Mouse (Mus musculus) limb, embryonic 12.5 days (tissue): ENCODE measurements at regions not wholly inside any gene's neighbourhood (a gene's known extent, or its start where the extent isn't known, plus 50 kb on each side); places are given as distances from the start of the nearest gene placed in this dataset.
A peak's percentile ranks its signal among the peaks of the same experiment; 100 is the strongest.

Experiments
- ATAC-seq: fragments of 200-750 bp; cut with Nextera tagmentation; 2 replicates; pipeline ENCODE4 v1.8.0; 2017; ENCODE audit warnings: low read depth, moderate TSS enrichment; ENCODE audit not compliant: insufficient number of reproducible peaks, insufficient read depth, low FRiP score, low TSS enrichment
- H3K27ac ChIP-seq: fragments of 300-500 bp; sonication (generic); 2 replicates; pipeline ENCODE4 v1.5.1; 2016; ENCODE audit warnings: mild to moderate bottlenecking, moderate library complexity
- H3K27me3 ChIP-seq: fragments of 300-500 bp; sonication (generic); 2 replicates; pipeline ENCODE4 v1.6.1; 2016; ENCODE audit warnings: mild to moderate bottlenecking, moderate library complexity
- H3K36me3 ChIP-seq: fragments of 300-500 bp; sonication (generic); 2 replicates; pipeline ENCODE4 v1.6.1; 2016; ENCODE audit warnings: mild to moderate bottlenecking, moderate library complexity
- H3K4me1 ChIP-seq: fragments of 300-500 bp; sonication (generic); replicated peaks from 2 replicates; pipeline ENCODE4 v1.6.1; 2016
- H3K4me2 ChIP-seq: fragments of 300-500 bp; sonication (generic); 2 replicates; pipeline ENCODE4 v1.6.1; 2016; ENCODE audit warnings: mild to moderate bottlenecking, moderate library complexity
- H3K4me3 ChIP-seq: fragments of 300-500 bp; sonication (generic); replicated peaks from 2 replicates; pipeline ENCODE4 v1.5.1; 2016; ENCODE audit warnings: mild to moderate bottlenecking
- H3K9ac ChIP-seq: fragments of 300-500 bp; sonication (generic); replicated peaks from 2 replicates; pipeline ENCODE4 v1.6.1; 2016; ENCODE audit warnings: mild to moderate bottlenecking, moderate library complexity
- H3K9me3 ChIP-seq: fragments of 300-500 bp; sonication (generic); 2 replicates; pipeline ENCODE4 v1.6.1; 2016; ENCODE audit warnings: mild to moderate bottlenecking, moderate library complexity
- WGBS: fragments of 180-500 bp; shearing (Covaris S2); methylation state at CpG from one replicate; pipeline ENCODE4 v1.1.7; 2016; 5-methylcytosine and 5-hydroxymethylcytosine counted together

DNA sequence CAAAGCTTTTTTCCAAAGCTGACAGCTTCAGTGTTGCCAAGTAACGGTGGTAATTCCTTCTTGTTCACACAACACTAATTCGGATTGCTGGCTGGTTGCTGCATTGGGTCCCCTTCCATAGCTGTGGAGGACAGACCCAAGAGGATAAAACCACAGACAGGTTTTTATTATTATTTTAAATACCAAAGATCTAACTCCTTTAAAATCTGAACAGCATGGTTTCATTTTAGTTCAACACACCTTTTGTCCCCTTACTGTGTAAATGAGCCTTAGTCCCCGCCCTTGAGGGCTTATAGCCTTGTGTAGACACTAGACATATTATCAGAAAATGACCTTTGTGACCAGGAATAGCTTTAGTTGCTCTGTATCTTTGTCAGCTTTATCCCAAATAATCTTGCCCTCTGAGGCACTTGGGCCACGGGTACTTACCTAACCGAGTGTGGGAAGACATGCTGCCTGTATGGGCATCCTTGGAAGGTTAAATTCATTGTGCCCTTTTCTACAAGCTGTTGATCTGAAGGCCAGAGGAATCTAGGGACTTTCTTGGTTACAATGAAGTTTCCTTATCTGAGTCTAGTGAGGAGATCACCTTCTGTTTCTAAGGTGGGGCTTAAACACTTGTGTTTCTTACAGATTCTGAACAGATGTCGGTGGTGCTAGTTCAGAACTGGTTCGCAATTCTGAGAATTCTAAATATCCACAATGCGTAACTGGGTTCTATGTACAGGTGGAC, 99.6 kb downstream of the Rnd3 start:
- no peak for ATAC-seq
- 76% methylated on average over 8 of the region's 8 CpGs for WGBS
- Histone ChIP-seq H3K27ac (no peak overlapping the region), H3K36me3 (no peaks in the 10 kb centered on the region), H3K4me3 (no peak overlapping the region), H3K9me3 (no peaks in the 10 kb centered on the region), H3K27me3 (no peaks in the 10 kb centered on the region), H3K4me2 (no peak overlapping the region), H3K4me1 (peaks cover 6% of the 10 kb centered on the region; the same call in 1 of the 2 replicates), H3K9ac (no peak overlapping the region)

DNA sequence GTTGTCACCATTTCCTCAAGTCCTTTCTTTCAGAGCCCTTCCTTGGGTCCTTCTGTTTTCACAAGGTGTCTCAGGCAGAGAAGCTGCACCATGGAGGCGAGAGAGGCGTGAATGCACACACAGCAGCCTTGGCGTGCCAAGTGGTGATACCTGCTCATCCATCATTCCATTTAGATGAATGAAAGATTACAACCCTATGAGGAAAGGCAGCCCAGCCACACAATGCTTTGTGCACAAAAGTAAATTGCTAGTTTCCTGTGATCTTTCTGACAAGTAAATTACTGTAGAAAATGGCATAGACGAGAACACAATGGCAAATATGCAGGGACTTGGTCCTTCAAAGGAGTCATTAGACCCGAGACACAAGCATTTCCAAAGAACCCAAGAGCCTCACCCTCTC, 101.4 kb downstream of the Rnd3 start:
- no peaks in the 10 kb centered on the region for H3K9me3 ChIP-seq

DNA sequence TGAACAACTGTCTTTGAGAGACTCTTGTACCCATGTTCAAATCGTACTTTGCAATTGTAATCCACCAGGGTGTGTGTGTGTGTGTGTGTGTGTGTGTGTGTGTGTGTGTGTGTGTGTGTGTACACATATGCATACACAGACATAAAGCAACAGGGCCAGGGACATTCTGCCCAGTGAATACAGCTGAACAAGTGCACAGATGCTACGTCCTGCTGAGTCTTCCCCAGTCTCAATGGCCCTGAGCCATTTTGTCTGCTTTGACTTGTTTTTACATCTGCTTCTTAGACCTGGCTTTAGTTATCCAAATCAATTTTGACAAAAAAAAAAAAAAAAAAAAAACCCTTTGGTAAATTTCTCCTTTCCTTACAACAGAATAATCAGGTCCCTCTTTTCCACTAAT, 103.3 kb downstream of the Rnd3 start:
- Histone ChIP-seq H3K4me1 (peaks cover 6% of the 10 kb centered on the region; the same call in 1 of the 2 replicates), H3K36me3 (no peaks in the 10 kb centered on the region), H3K4me3 (no peak overlapping the region), H3K27ac (no peak overlapping the region), H3K9ac (no peak overlapping the region), H3K4me2 (no peak overlapping the region), H3K9me3 (no peaks in the 10 kb centered on the region), H3K27me3 (no peaks in the 10 kb centered on the region)
- WGBS: 73% methylated on average over 2 of the region's 2 CpGs
- ATAC-seq: no peak

More for the DNA sequence above, 101.4 kb downstream of the Rnd3 start:
- peaks cover 6% of the 10 kb centered on the region; the same call in 1 of the 2 replicates for H3K4me1 ChIP-seq
- H3K27me3 ChIP-seq: no peaks in the 10 kb centered on the region
- no peak for ATAC-seq
- no peak overlapping the region for H3K27ac ChIP-seq
- 69% methylated on average over 5 of the region's 5 CpGs for WGBS
- no peak overlapping the region for H3K4me3 ChIP-seq
- H3K36me3 ChIP-seq: no peaks in the 10 kb centered on the region
- no peak overlapping the region for H3K4me2 ChIP-seq
- H3K9ac ChIP-seq: no peak overlapping the region

DNA sequence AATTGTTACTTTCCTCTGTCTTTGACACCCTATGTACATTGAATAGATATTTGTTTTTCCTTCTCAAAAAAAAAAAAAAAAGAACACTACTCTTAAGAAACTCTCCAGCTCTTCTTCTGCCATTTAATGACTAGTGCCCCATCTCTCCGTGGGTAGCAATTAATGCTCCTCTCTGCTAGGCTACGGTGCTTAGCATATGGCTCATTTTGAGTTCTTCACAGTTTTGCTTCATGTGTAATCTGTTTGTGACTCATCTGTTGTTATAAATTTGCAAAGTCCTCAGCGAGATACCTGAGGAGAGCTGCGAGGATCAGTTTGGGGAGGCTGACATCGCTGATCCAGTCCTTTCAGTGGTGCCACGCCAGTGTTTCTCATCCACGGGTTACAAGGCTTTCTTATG, 107.8 kb downstream of the Rnd3 start:
- WGBS: 52% methylated on average over 7 of the region's 7 CpGs
- no peak for ATAC-seq

DNA sequence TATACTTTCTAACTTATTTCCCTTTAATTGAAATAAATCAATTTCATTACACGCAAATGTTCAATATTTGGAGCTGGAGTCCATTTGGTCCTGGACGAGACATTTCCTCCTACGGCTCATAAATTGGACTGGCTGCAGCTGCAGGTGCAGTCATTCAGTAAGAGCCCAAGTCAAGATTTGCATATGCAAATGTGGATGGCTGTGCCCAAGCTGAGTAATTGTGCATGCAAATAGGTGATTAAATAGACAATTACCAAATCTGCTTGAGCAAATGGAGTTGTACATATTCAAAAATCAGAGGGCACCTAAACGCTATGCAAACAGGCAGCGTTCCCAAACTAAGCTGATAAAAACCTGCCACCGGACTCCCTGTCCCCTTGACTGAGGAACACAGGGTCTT, 110.2 kb downstream of the Rnd3 start:
- Histone ChIP-seq H3K27ac (no peak overlapping the region), H3K27me3 (no peaks in the 10 kb centered on the region), H3K4me3 (no peak overlapping the region), H3K4me2 (no peak overlapping the region), H3K9ac (no peak overlapping the region), H3K36me3 (no peaks in the 10 kb centered on the region), H3K4me1 (0 out of 2 replicates have a peak, but pooled peaks cover 3% of the 10 kb centered on the region), H3K9me3 (no peaks in the 10 kb centered on the region)
- WGBS: 72% methylated on average over 6 of the region's 6 CpGs
- no peak for ATAC-seq

More for the DNA sequence above, 107.8 kb downstream of the Rnd3 start:
- no peaks in the 10 kb centered on the region for H3K9me3 ChIP-seq
- H3K27ac ChIP-seq: no peak overlapping the region
- H3K4me3 ChIP-seq: no peak overlapping the region
- 0 out of 2 replicates have a peak, but pooled peaks cover 3% of the 10 kb centered on the region for H3K4me1 ChIP-seq
- no peak overlapping the region for H3K4me2 ChIP-seq
- no peaks in the 10 kb centered on the region for H3K27me3 ChIP-seq
- H3K36me3 ChIP-seq: no peaks in the 10 kb centered on the region
- H3K9ac ChIP-seq: no peak overlapping the region

DNA sequence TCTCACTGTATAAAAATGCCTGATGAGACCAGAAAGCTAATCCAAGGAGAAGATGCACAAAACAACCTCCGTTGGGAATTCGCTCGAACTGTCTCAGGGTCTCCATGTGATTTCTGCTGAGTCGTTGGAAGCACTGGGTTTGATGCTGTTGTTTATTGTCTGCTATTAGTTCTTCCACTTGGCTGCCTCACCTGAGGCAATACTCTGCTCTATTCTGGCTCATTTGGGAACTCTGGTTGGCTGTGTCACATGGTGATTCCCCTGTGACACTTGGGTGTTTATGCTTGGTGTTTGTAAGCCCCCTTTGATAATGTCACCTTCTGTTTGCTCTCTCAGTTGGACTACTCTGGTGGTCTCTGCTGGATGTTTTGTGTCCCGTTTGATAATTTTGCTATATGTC, 111.9 kb downstream of the Rnd3 start:
- Histone ChIP-seq H3K9me3 (no peaks in the 10 kb centered on the region), H3K4me2 (no peak overlapping the region), H3K4me1 (0 out of 2 replicates have a peak, but pooled peaks cover 3% of the 10 kb centered on the region), H3K4me3 (no peak overlapping the region), H3K27me3 (no peaks in the 10 kb centered on the region), H3K9ac (no peak overlapping the region), H3K36me3 (no peaks in the 10 kb centered on the region), H3K27ac (no peak overlapping the region)
- WGBS: 76% methylated on average over 5 of the region's 5 CpGs
- ATAC-seq: no peak

DNA sequence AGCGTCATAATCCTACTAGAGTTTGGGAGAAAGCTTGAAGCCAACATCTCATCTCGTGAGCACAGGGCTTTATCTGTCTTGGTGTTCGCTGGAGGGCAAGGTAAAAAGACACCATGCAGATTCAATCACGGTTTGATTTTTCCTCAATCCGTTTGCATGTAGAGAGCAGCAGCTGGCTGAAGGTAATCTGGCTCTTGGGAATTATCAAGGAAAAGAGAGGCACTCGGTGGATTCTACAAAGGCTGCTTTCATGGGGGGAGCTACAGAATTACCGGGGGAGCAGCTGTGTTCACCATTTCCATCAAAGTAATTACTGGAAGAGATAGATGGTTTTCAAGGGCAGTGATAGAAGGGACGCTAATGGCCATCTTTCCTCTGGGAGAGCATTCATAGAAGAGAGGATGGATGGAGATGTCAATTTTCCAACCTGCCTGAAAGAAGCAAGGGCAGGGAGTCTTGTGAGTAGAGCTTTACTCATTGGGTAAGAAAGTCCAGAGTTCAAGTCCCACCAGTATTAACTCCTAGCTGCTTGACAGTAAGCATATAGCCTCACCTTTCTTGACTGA, 112.6 kb downstream of the Rnd3 start:
- Histone ChIP-seq H3K9ac (no peak overlapping the region), H3K27ac (no peak overlapping the region), H3K4me3 (no peak overlapping the region), H3K9me3 (no peaks in the 10 kb centered on the region), H3K4me2 (no peak overlapping the region), H3K36me3 (no peaks in the 10 kb centered on the region), H3K27me3 (no peaks in the 10 kb centered on the region), H3K4me1 (0 out of 2 replicates have a peak, but pooled peaks cover 3% of the 10 kb centered on the region)
- ATAC-seq: no peak
- WGBS: 76% methylated on average over 8 of the region's 8 CpGs

DNA sequence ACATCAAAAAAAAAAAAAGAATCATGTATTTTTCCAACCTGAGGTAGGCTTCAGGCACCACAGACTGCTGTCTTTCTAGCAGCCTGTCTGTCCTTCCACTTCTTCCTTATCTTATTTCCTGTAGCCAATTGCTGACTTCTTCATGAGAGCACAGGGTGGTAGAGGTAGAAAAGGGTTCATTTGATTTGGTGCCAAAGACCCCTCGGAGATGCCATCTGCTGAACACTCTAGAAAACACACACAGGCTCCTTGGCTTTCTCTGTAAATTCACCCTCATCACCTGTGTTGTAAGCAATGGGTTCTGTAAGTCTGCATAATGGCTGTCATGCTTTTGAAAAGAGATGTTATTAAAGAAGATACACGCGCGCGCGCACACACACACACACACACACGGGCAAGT, 115.0 kb downstream of the Rnd3 start:
- H3K4me2 ChIP-seq: no peak overlapping the region
- ATAC-seq: no peak
- 94% methylated on average over 7 of the region's 7 CpGs for WGBS
- no peak overlapping the region for H3K4me3 ChIP-seq
- no peaks in the 10 kb centered on the region for H3K9me3 ChIP-seq
- H3K36me3 ChIP-seq: no peaks in the 10 kb centered on the region
- H3K27ac ChIP-seq: no peak overlapping the region
- H3K27me3 ChIP-seq: no peaks in the 10 kb centered on the region
- H3K4me1 ChIP-seq: 0 out of 2 replicates have a peak, but pooled peaks cover 3% of the 10 kb centered on the region
- H3K9ac ChIP-seq: no peak overlapping the region

DNA sequence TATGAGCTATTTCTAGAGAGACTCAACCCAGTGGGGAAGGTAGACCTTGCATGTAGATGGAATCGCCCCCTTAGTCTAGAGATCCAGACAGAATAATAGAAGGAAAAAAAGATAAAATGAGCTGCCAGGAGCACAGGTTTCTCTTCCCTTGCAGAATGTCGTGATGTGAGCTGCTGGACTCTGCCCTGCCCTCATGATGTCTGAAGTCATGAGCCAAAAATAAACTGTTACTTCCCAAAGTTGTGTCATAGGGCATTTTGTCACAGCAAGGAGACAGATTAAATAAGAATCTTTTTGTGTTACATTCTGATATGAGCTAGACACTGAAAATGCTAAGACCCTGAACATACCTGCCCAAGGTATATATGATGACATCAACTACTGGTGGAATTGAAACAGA, 126.4 kb downstream of the Rnd3 start:
- Histone ChIP-seq H3K27me3 (no peaks in the 10 kb centered on the region), H3K9me3 (no peaks in the 10 kb centered on the region), H3K4me1 (no peaks in the 10 kb centered on the region), H3K27ac (no peak overlapping the region), H3K36me3 (no peaks in the 10 kb centered on the region), H3K9ac (no peak overlapping the region), H3K4me3 (no peak overlapping the region), H3K4me2 (no peak overlapping the region)
- WGBS: 86% methylated on average over 2 of the region's 2 CpGs
- ATAC-seq: no peak

DNA sequence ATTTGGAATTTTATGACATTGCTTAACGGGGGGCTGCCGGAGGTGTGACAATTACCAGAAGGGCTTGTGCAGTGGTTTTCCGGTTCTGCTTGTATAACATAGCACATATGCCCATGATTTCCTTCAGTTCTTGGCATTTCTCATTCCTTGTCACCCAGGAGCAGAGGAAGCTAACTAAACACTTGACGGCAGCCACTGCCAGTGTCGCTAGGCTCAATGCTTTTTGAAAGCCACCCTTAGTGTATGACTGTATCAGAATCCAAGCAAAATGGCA, 132.8 kb downstream of the Rnd3 start:
- H3K27ac ChIP-seq: peak overlapping the region; percentile 73

DNA sequence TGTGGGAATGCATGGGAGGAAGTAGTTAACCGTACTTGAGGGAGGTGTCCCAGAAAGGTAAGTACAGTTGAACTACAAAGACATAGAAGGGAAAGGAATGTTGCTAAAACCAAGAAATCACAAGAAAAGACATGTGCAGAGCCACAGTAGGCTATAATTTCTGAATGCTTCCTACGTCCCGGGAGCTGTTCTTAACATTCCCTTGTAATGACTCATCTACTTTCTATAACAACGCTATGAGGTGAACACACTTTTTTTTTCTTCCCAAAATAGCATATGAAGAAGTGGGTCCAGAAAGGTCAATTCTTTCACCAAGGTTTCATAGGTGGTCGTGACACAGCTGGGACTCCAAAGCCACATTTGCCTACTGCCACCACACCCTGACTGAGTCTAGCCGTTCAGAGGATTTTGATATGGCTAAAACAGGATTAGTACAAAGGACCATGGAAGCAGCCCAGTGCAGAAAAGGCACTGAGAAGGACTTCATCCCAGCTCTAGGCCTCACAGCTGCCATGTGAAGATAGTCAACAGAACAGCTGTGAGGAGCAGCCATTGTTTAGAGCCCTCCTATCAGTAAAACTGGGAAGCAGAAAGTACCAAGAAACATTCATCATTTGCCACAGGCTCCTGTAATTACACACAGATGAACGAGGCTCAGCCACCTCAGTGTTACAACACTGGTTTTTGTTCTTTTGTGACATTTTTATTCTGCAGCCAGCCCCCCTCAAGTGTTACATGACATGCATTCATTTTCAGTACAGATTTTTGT, 133.4 kb downstream of the Rnd3 start:
- WGBS: 37% methylated on average over 7 of the region's 7 CpGs
- Histone ChIP-seq H3K27me3 (no peaks in the 10 kb centered on the region), H3K9me3 (no peaks in the 10 kb centered on the region), H3K4me2 (no peak overlapping the region), H3K36me3 (no peaks in the 10 kb centered on the region), H3K9ac (no peak overlapping the region), H3K4me3 (no peak overlapping the region), H3K27ac (peak overlapping the region; percentile 73), H3K4me1 (peaks cover 18% of the 10 kb centered on the region)
- peak; percentile 63 for ATAC-seq

More for the DNA sequence above, 132.8 kb downstream of the Rnd3 start:
- 12% methylated on average over 5 of the region's 5 CpGs for WGBS
- ATAC-seq: no peak
- Histone ChIP-seq H3K4me2 (no peak overlapping the region), H3K27me3 (no peaks in the 10 kb centered on the region), H3K4me3 (no peak overlapping the region), H3K36me3 (no peaks in the 10 kb centered on the region), H3K9me3 (no peaks in the 10 kb centered on the region), H3K4me1 (peaks cover 18% of the 10 kb centered on the region), H3K9ac (no peak overlapping the region)
